Mouse (Mus musculus): ENCODE data around the gene Gm13285. TPM values are rescaled to one million over a fixed set of nuclear protein-coding genes. Genes with fewer than 3 reads are reported as not detected.
"Not testable (repeated sequence)": the region's sequence is repeated elsewhere in the genome, so short reads cannot be mapped to it uniquely, and the experiment has no call there.

Gene Gm13285
- polyA plus RNA-seq, 1 experiment from 2014 or later, result 0.15 TPM

DNA sequence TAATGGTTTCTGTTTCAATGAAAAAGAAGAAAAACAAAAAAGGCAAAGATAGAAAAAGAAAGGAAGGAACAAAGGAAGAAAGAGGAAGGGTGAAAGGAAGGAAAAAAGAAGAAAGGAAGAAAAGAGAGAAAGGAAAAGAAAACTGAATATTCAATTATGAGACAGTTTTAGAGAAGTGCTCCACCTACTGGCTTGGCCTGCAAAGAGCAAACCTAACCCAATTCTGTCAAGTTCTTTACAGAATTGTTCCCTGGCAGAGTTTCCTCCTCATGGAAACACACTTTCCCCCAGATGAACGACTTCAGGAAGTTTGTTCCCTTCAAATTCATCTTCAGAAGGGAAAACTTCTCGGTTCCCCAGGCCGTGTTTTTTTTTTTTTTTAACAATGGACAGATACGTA, 23.5 kb downstream of the Gm13285 start:
- no peak overlapping the region for H3K4me3 ChIP-seq (ENCODE audit: low read depth, low read length)
- H3K4me1 ChIP-seq (ENCODE audit: control insufficient read depth, low read depth, low read length), result no peaks in the 10 kb centered on the region
- H3K36me3 ChIP-seq (ENCODE audit: control insufficient read depth, insufficient read depth), result no peaks in the 10 kb centered on the region
- no peaks in the 10 kb centered on the region for H3K9me3 ChIP-seq (replicated peaks; ENCODE audit: control insufficient read depth, low read length)
- no peak overlapping the region for H3K4me2 ChIP-seq (ENCODE audit: low read depth, low read length)
- no peak overlapping the region for H3K9ac ChIP-seq (ENCODE audit: low read depth, low read length)
- WGBS (ENCODE audit: insufficient replicate concordance), result 21% methylated on average over 4 of the region's 4 CpGs
- no peak for ATAC-seq (ENCODE audit: low read depth)
- no peak overlapping the region for H3K27ac ChIP-seq (ENCODE audit: low read length)
- no peaks in the 10 kb centered on the region for H3K27me3 ChIP-seq (ENCODE audit: control insufficient read depth, insufficient read depth, low read depth, low read length)

DNA sequence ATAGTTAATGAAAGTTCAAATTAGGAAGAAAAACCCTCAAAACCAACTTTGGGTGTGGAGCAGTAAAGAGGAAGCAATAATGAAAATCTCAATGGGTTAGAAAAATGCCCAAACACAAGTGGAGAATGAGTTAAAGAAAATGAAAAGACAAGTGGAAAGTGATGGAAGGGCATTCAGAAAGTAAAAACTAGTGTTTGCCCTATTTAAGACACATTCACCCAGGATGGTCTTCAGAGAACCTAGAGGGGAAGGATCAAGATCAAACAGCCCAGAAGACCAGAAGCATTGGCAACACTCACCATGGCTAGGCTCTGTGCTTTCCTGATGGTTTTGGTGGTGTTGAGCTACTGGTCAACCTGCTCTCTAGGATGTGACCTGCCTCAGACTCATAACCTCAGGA, 27.7 kb downstream of the Gm13285 start, which contains the start of gene Ifna6:
Gene Ifna6 (plus strand): TSS at position 301 of the 400 bp plus-strand sequence.
- not testable (repeated sequence) for H3K27me3 ChIP-seq (ENCODE audit: control insufficient read depth, insufficient read depth, low read depth, low read length); H3K4me2 ChIP-seq (ENCODE audit: low read depth, low read length); H3K36me3 ChIP-seq (ENCODE audit: control insufficient read depth, insufficient read depth); H3K27ac ChIP-seq (ENCODE audit: low read length); H3K4me3 ChIP-seq (ENCODE audit: low read depth, low read length); H3K9ac ChIP-seq (ENCODE audit: low read depth, low read length); H3K4me1 ChIP-seq (ENCODE audit: control insufficient read depth, low read depth, low read length); ATAC-seq (ENCODE audit: low read depth); H3K9me3 ChIP-seq (replicated peaks; ENCODE audit: control insufficient read depth, low read length)

DNA sequence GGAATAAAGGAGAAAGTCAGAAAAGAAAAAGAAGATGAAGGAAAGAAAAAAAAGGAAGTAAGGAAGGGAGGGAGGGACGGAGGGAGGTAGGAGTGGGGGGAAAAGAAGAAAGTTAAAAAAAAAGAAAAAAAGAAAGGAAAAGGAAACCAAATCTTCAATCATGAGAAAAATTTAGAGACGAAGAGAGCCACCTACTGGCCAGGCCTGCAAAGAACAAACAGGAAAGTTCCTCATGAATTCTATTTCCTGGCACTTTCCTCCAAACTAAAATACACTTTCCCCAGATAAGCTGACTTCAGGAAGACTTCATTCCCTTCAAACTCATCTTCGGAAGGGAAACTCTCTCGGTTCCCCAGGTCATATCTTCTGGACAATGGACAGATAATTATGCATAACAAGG, 31.1 kb downstream of the Gm13285 start:
- 10% methylated on average over 4 of the region's 4 CpGs for WGBS (ENCODE audit: insufficient replicate concordance)
- Histone ChIP-seq H3K36me3 (ENCODE audit: control insufficient read depth, insufficient read depth) (no peaks in the 10 kb centered on the region), H3K9me3 (replicated peaks; ENCODE audit: control insufficient read depth, low read length) (no peaks in the 10 kb centered on the region), H3K4me1 (ENCODE audit: control insufficient read depth, low read depth, low read length) (no peaks in the 10 kb centered on the region), H3K4me3 (ENCODE audit: low read depth, low read length) (no peak overlapping the region), H3K27me3 (ENCODE audit: control insufficient read depth, insufficient read depth, low read depth, low read length) (no peaks in the 10 kb centered on the region), H3K9ac (ENCODE audit: low read depth, low read length) (no peak overlapping the region), H3K27ac (ENCODE audit: low read length) (no peak overlapping the region), H3K4me2 (ENCODE audit: low read depth, low read length) (no peak overlapping the region)
- ATAC-seq (ENCODE audit: low read depth), result no peak

DNA sequence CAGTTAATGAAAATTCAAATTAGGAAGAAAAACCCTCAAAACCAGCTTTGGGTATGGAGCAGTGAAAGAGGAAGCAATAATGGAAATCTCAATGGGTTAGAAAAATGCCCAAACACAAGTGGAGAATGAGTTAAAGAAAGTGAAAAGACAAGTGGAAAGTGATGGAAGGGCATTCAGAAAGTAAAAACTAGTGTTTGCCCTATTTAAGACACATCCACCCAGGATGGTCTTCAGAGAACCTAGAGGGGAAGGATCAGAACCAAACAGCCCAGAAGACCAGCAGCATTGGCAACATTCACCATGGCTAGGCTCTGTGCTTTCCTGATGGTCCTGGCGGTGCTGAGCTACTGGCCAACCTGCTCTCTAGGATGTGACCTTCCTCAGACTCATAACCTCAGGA, 35.8 kb downstream of the Gm13285 start, which contains the start of gene Ifna5:
Gene Ifna5 (plus strand): TSS at position 301 of the 400 bp plus-strand sequence.
- ATAC-seq (ENCODE audit: low read depth); H3K9ac ChIP-seq (ENCODE audit: low read depth, low read length); H3K9me3 ChIP-seq (replicated peaks; ENCODE audit: control insufficient read depth, low read length); H3K4me3 ChIP-seq (ENCODE audit: low read depth, low read length); H3K36me3 ChIP-seq (ENCODE audit: control insufficient read depth, insufficient read depth); H3K27me3 ChIP-seq (ENCODE audit: control insufficient read depth, insufficient read depth, low read depth, low read length); H3K4me2 ChIP-seq (ENCODE audit: low read depth, low read length); H3K4me1 ChIP-seq (ENCODE audit: control insufficient read depth, low read depth, low read length); H3K27ac ChIP-seq (ENCODE audit: low read length): not testable (repeated sequence)
- 27% methylated on average over 1 of the region's 1 CpGs for WGBS (ENCODE audit: insufficient replicate concordance)

DNA sequence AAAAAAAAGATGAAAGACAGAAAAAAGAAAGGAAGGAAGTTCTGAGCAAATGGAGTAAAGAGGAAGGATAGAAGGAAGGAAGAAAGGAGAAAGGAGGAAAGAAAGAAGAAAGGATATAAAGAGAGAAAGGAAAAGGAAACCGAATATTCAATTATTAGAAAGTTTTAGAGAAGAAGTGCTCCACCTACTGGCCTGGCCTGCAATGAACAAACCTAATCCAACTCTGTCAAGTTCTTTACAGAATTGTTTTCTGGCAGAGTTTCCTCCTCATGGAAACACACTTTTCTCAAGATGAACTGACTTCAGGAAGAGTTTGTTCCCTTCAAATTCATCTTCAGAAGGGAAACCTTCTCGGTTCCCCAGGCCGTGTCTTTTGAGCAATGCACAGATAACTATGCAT, 39.4 kb downstream of the Gm13285 start:
- Histone ChIP-seq H3K4me3 (ENCODE audit: low read depth, low read length) (no peak overlapping the region), H3K27me3 (ENCODE audit: control insufficient read depth, insufficient read depth, low read depth, low read length) (no peaks in the 10 kb centered on the region), H3K9me3 (replicated peaks; ENCODE audit: control insufficient read depth, low read length) (no peaks in the 10 kb centered on the region), H3K4me2 (ENCODE audit: low read depth, low read length) (no peak overlapping the region), H3K9ac (ENCODE audit: low read depth, low read length) (no peak overlapping the region), H3K36me3 (ENCODE audit: control insufficient read depth, insufficient read depth) (no peaks in the 10 kb centered on the region), H3K27ac (ENCODE audit: low read length) (no peak overlapping the region), H3K4me1 (ENCODE audit: control insufficient read depth, low read depth, low read length) (no peaks in the 10 kb centered on the region)
- ATAC-seq (ENCODE audit: low read depth), result no peak
- 38% methylated on average over 3 of the region's 3 CpGs for WGBS (ENCODE audit: insufficient replicate concordance)

DNA sequence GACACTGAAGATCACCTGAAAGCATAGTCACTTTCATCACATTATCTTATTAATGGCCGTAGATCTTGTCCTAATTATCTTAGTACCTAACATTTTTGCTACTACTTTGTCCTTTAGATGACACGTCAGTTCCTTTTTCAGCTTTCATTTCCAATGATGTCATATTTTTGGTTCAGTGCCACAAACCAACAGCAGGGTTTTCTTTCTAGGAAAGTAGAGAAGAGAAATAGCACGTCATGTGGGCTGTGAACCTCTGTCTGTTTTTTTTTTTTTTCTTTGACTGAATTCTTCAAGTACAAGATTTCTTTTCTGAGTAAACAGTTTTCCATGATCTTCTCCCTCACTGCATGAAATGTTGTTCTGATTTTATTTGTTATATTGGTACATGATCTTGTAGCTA, 40.6 kb downstream of the Gm13285 start:
- WGBS (ENCODE audit: insufficient replicate concordance), result 41% methylated on average over 3 of the region's 3 CpGs
- Histone ChIP-seq H3K27ac (ENCODE audit: low read length) (no peak overlapping the region), H3K4me2 (ENCODE audit: low read depth, low read length) (no peak overlapping the region), H3K4me1 (ENCODE audit: control insufficient read depth, low read depth, low read length) (no peaks in the 10 kb centered on the region), H3K9me3 (replicated peaks; ENCODE audit: control insufficient read depth, low read length) (no peaks in the 10 kb centered on the region), H3K27me3 (ENCODE audit: control insufficient read depth, insufficient read depth, low read depth, low read length) (no peaks in the 10 kb centered on the region), H3K4me3 (ENCODE audit: low read depth, low read length) (no peak overlapping the region), H3K9ac (ENCODE audit: low read depth, low read length) (no peak overlapping the region), H3K36me3 (ENCODE audit: control insufficient read depth, insufficient read depth) (no peaks in the 10 kb centered on the region)
- no peak for ATAC-seq (ENCODE audit: low read depth)

DNA sequence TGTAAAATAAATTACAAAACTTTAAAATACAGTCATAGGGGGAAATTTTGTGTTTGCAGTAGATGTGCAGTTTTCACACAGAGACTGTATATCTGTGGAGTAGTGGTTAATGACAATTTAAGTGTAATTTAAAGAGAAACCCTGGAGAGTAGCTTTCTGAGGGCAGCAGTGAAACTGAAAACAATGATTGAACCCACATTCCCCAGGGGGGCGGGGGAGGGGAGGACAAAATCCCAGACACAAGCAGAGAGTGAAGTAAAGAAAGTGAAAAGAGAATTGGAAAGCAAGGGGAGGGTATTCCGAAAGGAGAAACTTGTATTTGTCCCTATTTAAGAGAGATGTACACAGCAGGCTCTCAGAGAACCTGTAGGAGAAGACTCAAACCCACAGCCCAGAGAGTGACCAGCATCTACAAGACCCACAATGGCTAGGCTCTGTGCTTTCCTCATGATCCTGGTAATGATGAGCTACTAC, 42.0 kb downstream of the Gm13285 start, which contains the start of gene Ifna4:
Gene Ifna4 (plus strand): TSS at position 424 of the 474 bp plus-strand sequence.
- ATAC-seq (ENCODE audit: low read depth), result no peak
- WGBS (ENCODE audit: insufficient replicate concordance), result 45% methylated on average over 2 of the region's 2 CpGs
- Histone ChIP-seq H3K27me3 (ENCODE audit: control insufficient read depth, insufficient read depth, low read depth, low read length) (no peaks in the 10 kb centered on the region), H3K4me1 (ENCODE audit: control insufficient read depth, low read depth, low read length) (no peaks in the 10 kb centered on the region), H3K4me3 (ENCODE audit: low read depth, low read length) (no peak within 1 kb of the TSS), H3K4me2 (ENCODE audit: low read depth, low read length) (no peak within 1 kb of the TSS), H3K9ac (ENCODE audit: low read depth, low read length) (no peak within 1 kb of the TSS), H3K36me3 (ENCODE audit: control insufficient read depth, insufficient read depth) (no peaks in the 10 kb centered on the region), H3K9me3 (replicated peaks; ENCODE audit: control insufficient read depth, low read length) (no peaks in the 10 kb centered on the region), H3K27ac (ENCODE audit: low read length) (no peak within 1 kb of the TSS)

DNA sequence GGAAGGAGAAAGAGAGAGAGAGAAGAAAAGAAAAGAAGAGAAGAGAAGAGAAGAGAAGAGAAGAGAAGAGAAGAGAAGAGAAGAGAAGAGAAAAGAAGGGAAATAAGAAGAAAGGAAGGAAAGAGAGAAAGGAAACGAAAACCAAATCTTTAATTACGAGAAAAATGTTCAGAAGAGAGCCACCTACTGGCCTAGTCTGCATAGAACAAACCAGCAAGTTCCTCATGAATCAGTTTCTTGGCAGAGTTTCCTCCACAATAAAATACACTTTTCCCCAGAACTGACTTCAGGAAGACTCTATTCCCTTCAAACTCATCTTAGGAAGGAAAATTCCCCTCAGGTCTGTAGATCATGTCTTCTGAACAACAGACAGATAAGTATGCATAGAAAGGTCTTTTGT, 45.9 kb downstream of the Gm13285 start:
- Histone ChIP-seq H3K36me3 (ENCODE audit: control insufficient read depth, insufficient read depth) (no peaks in the 10 kb centered on the region), H3K4me1 (ENCODE audit: control insufficient read depth, low read depth, low read length) (no peaks in the 10 kb centered on the region), H3K4me2 (ENCODE audit: low read depth, low read length) (no peak overlapping the region), H3K27me3 (ENCODE audit: control insufficient read depth, insufficient read depth, low read depth, low read length) (no peaks in the 10 kb centered on the region), H3K9me3 (replicated peaks; ENCODE audit: control insufficient read depth, low read length) (no peaks in the 10 kb centered on the region), H3K4me3 (ENCODE audit: low read depth, low read length) (no peak overlapping the region), H3K27ac (ENCODE audit: low read length) (no peak overlapping the region), H3K9ac (ENCODE audit: low read depth, low read length) (no peak overlapping the region)
- ATAC-seq (ENCODE audit: low read depth), result no peak
- 28% methylated on average over 2 of the region's 2 CpGs for WGBS (ENCODE audit: insufficient replicate concordance)

DNA sequence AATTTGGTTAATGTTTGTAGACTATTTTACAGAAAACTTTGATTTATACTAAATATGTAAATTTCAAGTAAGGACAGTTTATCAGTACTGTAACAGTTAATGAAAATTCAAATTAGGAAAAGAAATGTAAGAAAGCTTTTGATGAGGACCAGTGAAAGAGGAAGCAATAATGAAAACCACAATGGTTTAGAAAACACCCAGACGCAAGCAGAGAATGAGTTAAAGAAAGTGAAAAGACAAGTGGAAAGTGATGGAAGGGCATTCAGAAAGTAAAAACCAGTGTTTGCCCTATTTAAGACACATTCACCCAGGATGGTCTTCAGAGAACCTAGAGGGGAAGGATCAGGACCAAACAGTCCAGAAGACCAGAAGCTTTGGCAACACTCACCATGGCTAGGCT, 50.2 kb downstream of the Gm13285 start, which contains the start of gene Ifna1:
Gene Ifna1 (plus strand): TSS at position 390 of the 400 bp plus-strand sequence.
- Histone ChIP-seq H3K4me1 (ENCODE audit: control insufficient read depth, low read depth, low read length) (no peaks in the 10 kb centered on the region), H3K36me3 (ENCODE audit: control insufficient read depth, insufficient read depth) (no peaks in the 10 kb centered on the region), H3K27me3 (ENCODE audit: control insufficient read depth, insufficient read depth, low read depth, low read length) (no peaks in the 10 kb centered on the region), H3K9ac (ENCODE audit: low read depth, low read length) (no peak within 1 kb of the TSS), H3K27ac (ENCODE audit: low read length) (no peak within 1 kb of the TSS), H3K4me3 (ENCODE audit: low read depth, low read length) (no peak within 1 kb of the TSS), H3K4me2 (ENCODE audit: low read depth, low read length) (no peak within 1 kb of the TSS), H3K9me3 (replicated peaks; ENCODE audit: control insufficient read depth, low read length) (no peaks in the 10 kb centered on the region)
- WGBS (ENCODE audit: insufficient replicate concordance), result 24% methylated on average over 1 of the region's 1 CpGs
- no peak for ATAC-seq (ENCODE audit: low read depth)

Data from liver, embryonic 16.5 days (tissue).